Mouse (Mus musculus) midbrain, embryonic 16.5 days (tissue): ENCODE results near the gene Acsf3. TPM values are rescaled to one million over a fixed set of nuclear protein-coding genes. Genes with fewer than 3 reads are reported as not detected.

ENCODE experiments used
- ATAC-seq: fragments of 200-750 bp; cut with Nextera tagmentation; 2 replicates; pipeline ENCODE4 v1.8.0; 2017; ENCODE audit warnings: moderate TSS enrichment
- H3K27ac ChIP-seq: fragments of 300-500 bp; sonication (generic); 2 replicates; pipeline ENCODE4 v1.5.1; 2014; ENCODE audit warnings: mild to moderate bottlenecking, low read length, mixed read lengths
- H3K27me3 ChIP-seq: fragments of 300-500 bp; sonication (generic); 2 replicates; pipeline ENCODE4 v1.6.1; 2014; ENCODE audit warnings: low read depth, low read length, mixed read lengths; ENCODE audit not compliant: control insufficient read depth, insufficient read depth
- H3K36me3 ChIP-seq: fragments of 300-500 bp; sonication (generic); 2 replicates; pipeline ENCODE4 v1.6.1; 2014; ENCODE audit warnings: mild to moderate bottlenecking, low read length, moderate library complexity, mixed read lengths; ENCODE audit not compliant: control insufficient read depth, insufficient read depth
- H3K4me1 ChIP-seq: fragments of 300-500 bp; sonication (generic); 2 replicates; pipeline ENCODE4 v1.6.1; 2014; ENCODE audit warnings: mild to moderate bottlenecking, low read length, mixed read lengths; ENCODE audit not compliant: control insufficient read depth, insufficient read depth
- H3K4me2 ChIP-seq: fragments of 300-500 bp; sonication (generic); 2 replicates; pipeline ENCODE4 v1.6.1; 2014; ENCODE audit warnings: mild to moderate bottlenecking, low read length, mixed read lengths
- H3K4me3 ChIP-seq: fragments of 300-500 bp; sonication (generic); 2 replicates; pipeline ENCODE4 v1.5.1; 2014; ENCODE audit warnings: low read depth, mild to moderate bottlenecking, low read length, moderate library complexity, mixed read lengths
- H3K9ac ChIP-seq: fragments of 300-500 bp; sonication (generic); 2 replicates; pipeline ENCODE4 v1.6.1; 2014; ENCODE audit warnings: low read depth, low read length, mixed read lengths
- H3K9me3 ChIP-seq: fragments of 300-500 bp; sonication (generic); replicated peaks from 2 replicates; pipeline ENCODE4 v1.6.1; 2014; ENCODE audit warnings: mild to moderate bottlenecking, low read length, mixed read lengths; ENCODE audit not compliant: control insufficient read depth, poor library complexity, severe bottlenecking
- WGBS: fragments of 180-500 bp; shearing (Covaris S2); extraction: QIAGEN DNeasy Blood & Tissue Kit; methylation state at CpG from one replicate; pipeline ENCODE4 v1.1.7; 2014; 5-methylcytosine and 5-hydroxymethylcytosine counted together
- polyA plus RNA-seq: library from polyadenylated mRNA; unstranded; fragments of >200 nt; fragmentation: Nextera tagmentation; extraction: Ambion mirVana; gene quantifications from 2 replicates; pipeline ENCODE4 v1.2.1, GENCODE M21; 2015

Acsf3 gene
- polyA plus RNA-seq, 1 experiment from 2014 or later: 18.0 TPM

- no peaks in the 10 kb centered on the region for H3K9me3 ChIP-seq
- no peaks in the 10 kb centered on the region for H3K36me3 ChIP-seq
- H3K27me3 ChIP-seq: no peaks in the 10 kb centered on the region
- 58% methylated on average over 5 of the region's 5 CpGs for WGBS
- peak; percentile 77 for ATAC-seq
- peak overlapping the region; percentile 33 for H3K4me2 ChIP-seq
- H3K27ac ChIP-seq: peak overlapping the region; percentile 59
- H3K4me1 ChIP-seq: peaks cover 16% of the 10 kb centered on the region; the same call in 1 of the 2 replicates
- peak overlapping the region; percentile 11; the same call in 1 of the 2 replicates for H3K4me3 ChIP-seq
- H3K9ac ChIP-seq: no peak overlapping the region
Measured at GRCm38 (mm10) chr8:122751342-122751741, 23.9 kb upstream of the Acsf3 start.

DNA sequence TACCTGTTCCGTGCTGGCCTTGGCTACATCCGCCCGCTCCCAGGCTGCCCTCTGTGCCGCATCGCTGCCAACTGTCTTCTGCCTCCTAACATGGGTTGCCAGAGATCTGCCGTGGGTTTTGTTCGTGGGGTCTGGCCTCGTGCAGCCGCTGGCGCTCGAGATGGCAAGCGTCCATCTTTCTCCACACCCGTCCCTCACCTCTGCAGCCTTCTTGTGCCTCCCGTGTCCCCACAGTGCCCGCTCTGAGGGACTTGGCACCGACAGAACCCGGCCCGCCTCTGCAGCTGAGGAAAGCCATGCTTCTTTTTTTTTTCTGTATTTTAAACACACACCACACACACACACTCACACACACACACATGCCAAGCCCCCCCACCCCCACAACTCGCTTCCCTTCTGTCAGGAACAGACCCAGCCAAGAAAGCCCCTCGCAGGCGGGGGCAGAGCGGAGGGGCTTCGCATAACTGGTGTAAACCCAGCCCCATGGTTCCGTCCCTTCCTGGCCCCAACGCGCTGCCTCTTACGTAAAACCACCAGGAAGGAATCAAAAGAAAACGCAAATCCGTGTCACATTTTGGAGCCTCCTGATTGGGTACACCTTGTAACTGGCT, 23.1 kb upstream of the Acsf3 start:
- ATAC-seq: peak; percentile 41; the same call in 1 of the 2 replicates
- H3K27ac ChIP-seq: peak overlapping the region; percentile 59

DNA sequence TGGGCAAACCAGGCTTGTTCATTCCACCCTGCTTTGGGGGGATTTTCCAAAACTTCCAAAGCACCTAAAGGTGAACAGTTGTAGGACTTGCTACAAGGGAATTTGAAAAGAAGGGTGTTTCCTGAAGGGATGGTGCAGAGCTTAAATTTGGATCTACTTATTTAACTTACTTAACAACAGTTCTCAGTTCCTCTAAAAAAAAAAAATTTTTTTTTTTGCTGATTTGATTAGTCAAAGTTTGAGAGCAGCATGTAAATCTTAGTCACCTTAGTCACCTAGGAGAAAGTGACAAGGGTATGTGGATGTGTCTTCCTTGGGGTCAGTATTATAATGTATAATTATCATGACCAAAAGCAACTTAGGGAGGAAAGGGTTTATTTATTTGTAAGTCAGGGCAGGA, 16.7 kb upstream of the Acsf3 start:
- H3K9me3 ChIP-seq: no peaks in the 10 kb centered on the region
- ATAC-seq: no peak
- no peak overlapping the region for H3K4me3 ChIP-seq

More for the DNA sequence above, 23.1 kb upstream of the Acsf3 start:
- Histone ChIP-seq H3K4me3 (peak overlapping the region; percentile 11; the same call in 1 of the 2 replicates), H3K9me3 (no peaks in the 10 kb centered on the region), H3K36me3 (no peaks in the 10 kb centered on the region), H3K9ac (no peak overlapping the region), H3K27me3 (no peaks in the 10 kb centered on the region), H3K4me1 (peaks cover 10% of the 10 kb centered on the region; the same call in 1 of the 2 replicates), H3K4me2 (peak overlapping the region; percentile 33; the same call in 1 of the 2 replicates)
- 80% methylated on average over 29 of the region's 29 CpGs for WGBS

GRCm38 (mm10) chr8:122760116-122760515, 15.2 kb upstream of the Acsf3 start:
- no peak overlapping the region for H3K4me2 ChIP-seq
- no peaks in the 10 kb centered on the region for H3K36me3 ChIP-seq
- ATAC-seq: no peak
- H3K9ac ChIP-seq: no peak overlapping the region
- no peak overlapping the region for H3K27ac ChIP-seq
- WGBS: 76% methylated on average over 7 of the region's 7 CpGs
- H3K27me3 ChIP-seq: no peaks in the 10 kb centered on the region
- H3K4me3 ChIP-seq: no peak overlapping the region
- no peaks in the 10 kb centered on the region for H3K9me3 ChIP-seq
- peaks cover 8% of the 10 kb centered on the region; the same call in 1 of the 2 replicates for H3K4me1 ChIP-seq

More for the DNA sequence above, 16.7 kb upstream of the Acsf3 start:
- Histone ChIP-seq H3K36me3 (no peaks in the 10 kb centered on the region), H3K4me1 (peaks cover 8% of the 10 kb centered on the region; the same call in 1 of the 2 replicates), H3K27ac (no peak overlapping the region), H3K9ac (no peak overlapping the region), H3K4me2 (no peak overlapping the region), H3K27me3 (no peaks in the 10 kb centered on the region)

GRCm38 (mm10) chr8:122761109-122761508, 14.2 kb upstream of the Acsf3 start:
- Histone ChIP-seq H3K4me3 (no peak overlapping the region), H3K36me3 (no peaks in the 10 kb centered on the region), H3K4me1 (peaks cover 8% of the 10 kb centered on the region; the same call in 1 of the 2 replicates), H3K4me2 (no peak overlapping the region), H3K27me3 (no peaks in the 10 kb centered on the region), H3K9me3 (no peaks in the 10 kb centered on the region), H3K27ac (no peak overlapping the region), H3K9ac (no peak overlapping the region)
- no peak for ATAC-seq
- 75% methylated on average over 6 of the region's 6 CpGs for WGBS

DNA sequence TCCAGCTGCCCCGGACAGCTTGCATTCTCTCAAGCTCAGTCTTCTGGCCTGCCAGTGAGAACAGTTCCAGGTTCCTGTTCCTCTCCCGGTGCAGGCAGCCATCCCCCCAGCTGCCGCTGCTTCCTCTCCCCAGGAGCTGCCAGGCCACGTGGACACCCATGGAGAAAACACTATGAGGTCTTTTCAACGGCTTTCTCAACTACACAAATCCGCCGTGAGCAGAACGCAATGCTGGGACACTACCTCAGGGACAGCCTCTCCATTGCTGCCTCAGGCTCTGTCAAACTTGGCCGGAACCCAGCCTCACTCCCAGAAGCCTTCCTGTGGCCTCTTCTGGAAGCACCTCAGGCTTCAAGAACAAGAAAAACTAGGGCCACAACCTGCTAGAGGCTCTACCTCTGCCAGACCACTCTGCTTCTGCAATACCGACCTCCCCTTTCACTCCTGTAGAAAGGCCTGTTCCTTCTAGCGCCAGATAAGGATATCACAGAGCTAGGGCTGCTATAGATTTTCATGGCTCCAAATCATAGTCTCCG, 12.5 kb upstream of the Acsf3 start:
- WGBS: 49% methylated on average over 12 of the region's 12 CpGs
- no peak overlapping the region for H3K4me3 ChIP-seq
- ATAC-seq: no peak
- H3K4me2 ChIP-seq: no peak overlapping the region
- H3K9ac ChIP-seq: no peak overlapping the region
- no peaks in the 10 kb centered on the region for H3K36me3 ChIP-seq
- H3K27ac ChIP-seq: no peak overlapping the region
- H3K9me3 ChIP-seq: no peaks in the 10 kb centered on the region
- peaks cover 12% of the 10 kb centered on the region; the same call in 1 of the 2 replicates for H3K4me1 ChIP-seq
- no peaks in the 10 kb centered on the region for H3K27me3 ChIP-seq

GRCm38 (mm10) chr8:122763267-122763738, 12.0 kb upstream of the Acsf3 start:
- Histone ChIP-seq H3K4me1 (peaks cover 12% of the 10 kb centered on the region; the same call in 1 of the 2 replicates), H3K4me2 (no peak overlapping the region), H3K27ac (no peak overlapping the region), H3K9me3 (no peaks in the 10 kb centered on the region), H3K9ac (no peak overlapping the region), H3K4me3 (no peak overlapping the region), H3K27me3 (no peaks in the 10 kb centered on the region), H3K36me3 (no peaks in the 10 kb centered on the region)
- no peak for ATAC-seq
- 88% methylated on average over 14 of the region's 14 CpGs for WGBS

GRCm38 (mm10) chr8:122764790-122765474, 10.4 kb upstream of the Acsf3 start:
- Histone ChIP-seq H3K27me3 (no peaks in the 10 kb centered on the region), H3K4me3 (no peak overlapping the region), H3K4me2 (no peak overlapping the region), H3K27ac (no peak overlapping the region), H3K36me3 (no peaks in the 10 kb centered on the region), H3K4me1 (peaks cover 10% of the 10 kb centered on the region; the same call in 1 of the 2 replicates), H3K9me3 (no peaks in the 10 kb centered on the region), H3K9ac (no peak overlapping the region)
- no peak for ATAC-seq
- 89% methylated on average over 7 of the region's 7 CpGs for WGBS

DNA sequence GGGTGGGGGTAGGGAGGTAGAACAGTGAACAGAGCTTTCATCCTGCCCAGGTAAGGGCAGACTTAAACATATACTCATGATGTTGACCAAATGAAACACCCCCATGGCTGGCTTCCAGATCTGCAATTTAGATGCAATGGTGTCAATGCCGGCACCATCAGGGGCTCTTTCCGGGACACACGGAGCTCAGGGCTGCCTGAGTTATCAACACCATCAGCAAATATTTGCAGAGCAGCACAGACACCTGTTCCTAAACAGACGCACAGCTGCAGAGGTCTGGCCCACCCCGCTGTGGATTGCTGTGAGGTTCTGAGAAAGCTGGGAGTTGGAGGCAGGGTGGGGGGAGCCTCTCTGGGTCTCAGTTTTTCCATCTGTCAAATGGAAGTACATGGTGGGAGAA, 9.1 kb upstream of the Acsf3 start:
- H3K27ac ChIP-seq: no peak overlapping the region
- WGBS: 60% methylated on average over 5 of the region's 5 CpGs
- no peak overlapping the region for H3K9ac ChIP-seq
- H3K4me3 ChIP-seq: no peak overlapping the region
- no peaks in the 10 kb centered on the region for H3K36me3 ChIP-seq
- H3K4me1 ChIP-seq: 0 out of 2 replicates have a peak, but pooled peaks cover 5% of the 10 kb centered on the region
- H3K9me3 ChIP-seq: no peaks in the 10 kb centered on the region
- no peaks in the 10 kb centered on the region for H3K27me3 ChIP-seq
- H3K4me2 ChIP-seq: no peak overlapping the region
- no peak for ATAC-seq
